Mouse (Mus musculus) c-Kit-positive CD71-positive TER-119-positive erythroid progenitor cells, embryonic 14.5 days (primary cell): ENCODE measurements at regions not wholly inside any gene's neighbourhood (a gene's known extent, or its start where the extent isn't known, plus 50 kb on each side); places are given as distances from the start of the nearest gene placed in this dataset.

ENCODE experiments used
- DNase-seq: peaks from one replicate; pipeline ENCODE4 v3.0.0-alpha.2; 2013; ENCODE audit warnings: low spot score

- no peak for DNase-seq
These were observed 71.4 kb downstream of the 2410131K14Rik start for GRCm38 (mm10) chr5:118316310-118317017.

GRCm38 (mm10) chr5:118318073-118318472 lies 73.0 kb downstream of the 2410131K14Rik start:
- no peak for DNase-seq

- DNase-seq, result no peak
These were observed 73.9 kb downstream of the 2410131K14Rik start for GRCm38 (mm10) chr5:118318883-118319282.

- no peak for DNase-seq
These were observed 76.9 kb downstream of the 2410131K14Rik start for GRCm38 (mm10) chr5:118321719-118322455.

- DNase-seq, result no peak
These were observed 78.1 kb downstream of the 2410131K14Rik start for GRCm38 (mm10) chr5:118323151-118323550.

- no peak for DNase-seq
These were observed 82.0 kb downstream of the 2410131K14Rik start for GRCm38 (mm10) chr5:118326837-118327541.

- DNase-seq, result no peak
These were observed 83.1 kb downstream of the 2410131K14Rik start for GRCm38 (mm10) chr5:118327961-118328712.

- no peak for DNase-seq
These were observed 84.1 kb downstream of the 2410131K14Rik start for GRCm38 (mm10) chr5:118329143-118329542.

- no peak for DNase-seq
These were observed 86.2 kb downstream of the 2410131K14Rik start for GRCm38 (mm10) chr5:118331286-118331607.

GRCm38 (mm10) chr5:118331608-118332394 lies 86.8 kb downstream of the 2410131K14Rik start:
- DNase-seq, result no peak

GRCm38 (mm10) chr5:118334054-118334453 lies 89.0 kb downstream of the 2410131K14Rik start:
- DNase-seq, result no peak

GRCm38 (mm10) chr5:118338186-118338585 lies 93.2 kb downstream of the 2410131K14Rik start:
- no peak for DNase-seq

- no peak for DNase-seq
These were observed 94.9 kb downstream of the 2410131K14Rik start for GRCm38 (mm10) chr5:118339676-118340661.

- no peak for DNase-seq
These were observed 98.7 kb downstream of the 2410131K14Rik start for GRCm38 (mm10) chr5:118343444-118344320.

- no peak for DNase-seq
These were observed 100.2 kb downstream of the 2410131K14Rik start for GRCm38 (mm10) chr5:118345226-118345625.

- DNase-seq, result no peak
These were observed 104.0 kb downstream of the 2410131K14Rik start for GRCm38 (mm10) chr5:118349057-118349456.

GRCm38 (mm10) chr5:118351301-118351700 lies 106.3 kb downstream of the 2410131K14Rik start:
- no peak for DNase-seq

GRCm38 (mm10) chr5:118352142-118352541 lies 107.1 kb downstream of the 2410131K14Rik start:
- DNase-seq, result no peak

- DNase-seq, result no peak
These were observed 108.0 kb downstream of the 2410131K14Rik start for GRCm38 (mm10) chr5:118353061-118353460.
